Mouse (Mus musculus): ENCODE measurements around the gene Cyp17a1. TPM values are rescaled to one million over a fixed set of nuclear protein-coding genes. Genes with fewer than 3 reads are reported as not detected.

Cyp17a1 gene
- polyA plus RNA-seq (2012; rRNA removed) = 23.7 and 32.4 TPM in 2 replicates

GRCm38 (mm10) chr19:46672766-46673418 lies at the start of gene Cyp17a1:
Gene Cyp17a1, minus strand, starts transcription at chr19:46673172.
- DNase-seq (ENCODE audit: low read depth) = peak; percentile 44

- DNase-seq (ENCODE audit: low read depth) = no peak
Observed at GRCm38 (mm10) chr19:46718150-46718549, 45.2 kb upstream of the Cyp17a1 start.

- no peak for DNase-seq (ENCODE audit: low read depth)
Observed at GRCm38 (mm10) chr19:46715016-46715415, 42.0 kb upstream of the Cyp17a1 start.

GRCm38 (mm10) chr19:46714234-46714633 lies 41.3 kb upstream of the Cyp17a1 start:
- DNase-seq (ENCODE audit: low read depth) = no peak

- no peak for DNase-seq (ENCODE audit: low read depth)
Observed at GRCm38 (mm10) chr19:46710614-46711013, 37.6 kb upstream of the Cyp17a1 start.

- DNase-seq (ENCODE audit: low read depth) = no peak
Observed at GRCm38 (mm10) chr19:46707296-46708151, 34.6 kb upstream of the Cyp17a1 start, which contains the start of gene As3mt. Gene As3mt, plus strand, starts transcription at chr19:46707458.

- DNase-seq (ENCODE audit: low read depth) = no peak
Observed at GRCm38 (mm10) chr19:46706540-46707295, 33.7 kb upstream of the Cyp17a1 start.

GRCm38 (mm10) chr19:46705779-46706495 lies 33.0 kb upstream of the Cyp17a1 start:
- no peak for DNase-seq (ENCODE audit: low read depth)

GRCm38 (mm10) chr19:46701156-46701555 lies 28.2 kb upstream of the Cyp17a1 start:
- no peak for DNase-seq (ENCODE audit: low read depth)

GRCm38 (mm10) chr19:46699011-46699481 lies 26.1 kb upstream of the Cyp17a1 start:
- no peak for DNase-seq (ENCODE audit: low read depth)

GRCm38 (mm10) chr19:46697840-46698517 lies 25.0 kb upstream of the Cyp17a1 start:
- no peak for DNase-seq (ENCODE audit: low read depth)

- DNase-seq (ENCODE audit: low read depth) = peak; percentile 94
Observed at GRCm38 (mm10) chr19:46696943-46697342, 24.0 kb upstream of the Cyp17a1 start.

- peak; percentile 90 for DNase-seq (ENCODE audit: low read depth)
Observed at GRCm38 (mm10) chr19:46696482-46696881, 23.5 kb upstream of the Cyp17a1 start.

- DNase-seq (ENCODE audit: low read depth) = no peak
Observed at GRCm38 (mm10) chr19:46693146-46693545, 20.2 kb upstream of the Cyp17a1 start.

GRCm38 (mm10) chr19:46691078-46691477 lies 18.1 kb upstream of the Cyp17a1 start:
- DNase-seq (ENCODE audit: low read depth) = no peak

GRCm38 (mm10) chr19:46690387-46690786 lies 17.4 kb upstream of the Cyp17a1 start:
- no peak for DNase-seq (ENCODE audit: low read depth)

GRCm38 (mm10) chr19:46689460-46690372 lies 16.7 kb upstream of the Cyp17a1 start, which contains the start of gene Borcs7:
Gene Borcs7, plus strand, starts transcription at chr19:46689906.
- DNase-seq (ENCODE audit: low read depth) = no peak

- no peak for DNase-seq (ENCODE audit: low read depth)
Observed at GRCm38 (mm10) chr19:46679720-46680383, 6.9 kb upstream of the Cyp17a1 start.

GRCm38 (mm10) chr19:46675641-46676040 lies 2.7 kb upstream of the Cyp17a1 start:
- DNase-seq (ENCODE audit: low read depth) = no peak
